In genomic region chr9:34992201-34992600, GRCm38 (mm10) we compare ENCODE assay signal across 11 mouse cellular contexts.
DNase-seq lines count a peak whose midpoint lies in the region; ATAC-seq lines count a peak whose summit lies in the region.
"Had no signal": no experiment of that assay in that cellular context is flagged by ENCODE, and none has a peak within 500 bp of the region (broad histone marks: within the 10 kb centered on the region; RNA-seq: fewer than 3 reads in every experiment).

No protein-coding gene starts in this region.

- ATAC-seq in heart, embryonic 15.5 days (replicated peaks; ENCODE audit: insufficient number of reproducible peaks, insufficient read depth, low FRiP score, low read depth): no peak; the same call in 1 of the 2 replicates
- no peak for ATAC-seq in embryonic facial prominence, embryonic 15.5 days (ENCODE audit: insufficient number of reproducible peaks, low FRiP score, low TSS enrichment, low read depth)
- ATAC-seq in lung, embryonic 15.5 days (ENCODE audit: borderline replicate concordance, extremely low read depth, low FRiP score, low TSS enrichment): 0 out of 2 replicates have a peak, but pooled peaks have one; percentile 27

- no peaks in the 10 kb centered on the region for H3K36me3 ChIP-seq in heart, embryonic 15.5 days
- H3K36me3 ChIP-seq in embryonic facial prominence, embryonic 15.5 days: no peaks in the 10 kb centered on the region
- no peaks in the 10 kb centered on the region for H3K36me3 ChIP-seq in lung, embryonic 15.5 days
- no peaks in the 10 kb centered on the region for H3K36me3 ChIP-seq in hindbrain, embryonic 10.5 days
- H3K36me3 ChIP-seq: embryonic facial prominence, embryonic 13.5 days had no signal

- H3K27ac ChIP-seq in heart, embryonic 15.5 days: peak overlapping the region; percentile 52
- H3K27ac ChIP-seq in embryonic facial prominence, embryonic 15.5 days (replicated peaks): 0 out of 2 replicates have a peak overlapping the region, but pooled peaks have one; percentile 34
- peak overlapping the region; percentile 47 for H3K27ac ChIP-seq in lung, embryonic 15.5 days
- no peak overlapping the region for H3K27ac ChIP-seq in hindbrain, embryonic 10.5 days
- H3K27ac ChIP-seq: embryonic facial prominence, embryonic 13.5 days had no signal

- no peaks in the 10 kb centered on the region for H3K9me3 ChIP-seq in heart, embryonic 15.5 days (replicated peaks)
- no peaks in the 10 kb centered on the region for H3K9me3 ChIP-seq in embryonic facial prominence, embryonic 15.5 days (replicated peaks)
- H3K9me3 ChIP-seq in lung, embryonic 15.5 days: no peaks in the 10 kb centered on the region
- H3K9me3 ChIP-seq in hindbrain, embryonic 10.5 days: no peaks in the 10 kb centered on the region
- H3K9me3 ChIP-seq: embryonic facial prominence, embryonic 13.5 days had no signal

- no peak for DNase-seq in heart, postnatal 4 days
- peak; percentile 16 for DNase-seq in ZHBTc4 (ENCODE audit: low read depth, low spot score)
- no peak for DNase-seq in hindbrain, embryonic 10.5 days (ENCODE audit: low spot score)
- DNase-seq in testis, postnatal 10 days (ENCODE audit: low spot score): no peak
- no peak for DNase-seq in retina, embryonic 14.5 days (ENCODE audit: low spot score)
- DNase-seq: thymus, postnatal 36 days had no signal

- H3K27me3 ChIP-seq in heart, embryonic 15.5 days: no peaks in the 10 kb centered on the region
- no peaks in the 10 kb centered on the region for H3K27me3 ChIP-seq in embryonic facial prominence, embryonic 15.5 days
- no peaks in the 10 kb centered on the region for H3K27me3 ChIP-seq in lung, embryonic 15.5 days
- H3K27me3 ChIP-seq in hindbrain, embryonic 10.5 days (ENCODE audit: insufficient read depth, poor library complexity, severe bottlenecking): peaks cover 7% of the 10 kb centered on the region
- H3K27me3 ChIP-seq: embryonic facial prominence, embryonic 13.5 days had no signal

- peaks cover 36% of the 10 kb centered on the region for H3K4me1 ChIP-seq in heart, embryonic 15.5 days (replicated peaks)
- 0 out of 2 replicates have a peak, but pooled peaks cover 10% of the 10 kb centered on the region for H3K4me1 ChIP-seq in embryonic facial prominence, embryonic 15.5 days
- H3K4me1 ChIP-seq in lung, embryonic 15.5 days: peaks cover 22% of the 10 kb centered on the region
- H3K4me1 ChIP-seq in hindbrain, embryonic 10.5 days (replicated peaks): peaks cover 27% of the 10 kb centered on the region

- no peak overlapping the region for H3K9ac ChIP-seq in heart, embryonic 15.5 days
- H3K9ac ChIP-seq in embryonic facial prominence, embryonic 15.5 days: no peak overlapping the region
- H3K9ac ChIP-seq in lung, embryonic 15.5 days: no peak overlapping the region
- H3K9ac ChIP-seq: embryonic facial prominence, embryonic 13.5 days had no signal

- no peak overlapping the region for H3K4me2 ChIP-seq in heart, embryonic 15.5 days
- no peak overlapping the region for H3K4me2 ChIP-seq in embryonic facial prominence, embryonic 15.5 days (replicated peaks)
- H3K4me2 ChIP-seq in lung, embryonic 15.5 days: no peak overlapping the region
- H3K4me2 ChIP-seq: embryonic facial prominence, embryonic 13.5 days; midbrain, embryonic 11.5 days had no signal

- H3K4me3 ChIP-seq in heart, embryonic 15.5 days: no peak overlapping the region
- no peak overlapping the region for H3K4me3 ChIP-seq in embryonic facial prominence, embryonic 15.5 days (replicated peaks)
- H3K4me3 ChIP-seq in lung, embryonic 15.5 days: no peak overlapping the region
- H3K4me3 ChIP-seq in hindbrain, embryonic 10.5 days: no peak overlapping the region
- H3K4me3 ChIP-seq: embryonic facial prominence, embryonic 13.5 days had no signal

- 42% methylated on average over 4 of the region's 4 CpGs for WGBS in heart, embryonic 15.5 days
- WGBS in embryonic facial prominence, embryonic 15.5 days: 27% methylated on average over 4 of the region's 4 CpGs
- WGBS in lung, embryonic 15.5 days: 20% methylated on average over 4 of the region's 4 CpGs
- 31% methylated on average over 4 of the region's 4 CpGs for WGBS in hindbrain, embryonic 10.5 days
